Mouse (Mus musculus) erythroblast, embryonic 14.5 days (primary cell): ENCODE results near the gene Pacs1.

Source experiments
- GATA1 ChIP-seq: IDR thresholded peaks from 2 replicates; pipeline ENCODE4 v1.6.1; 2012; ENCODE audit warnings: low read length, inconsistent platforms, mixed read lengths
- TAL1 ChIP-seq: IDR thresholded peaks from 3 replicates; pipeline ENCODE4 v1.6.1; 2012; ENCODE audit warnings: low read length, inconsistent platforms, mixed read lengths

- TF ChIP-seq TAL1 (no peak), GATA1 (no peak)
Observed at GRCm38 (mm10) chr19:5164380-5164779, 108.5 kb downstream of the Pacs1 start.
